Mouse (Mus musculus) MN1 (cell line): ENCODE measurements around the gene Pde4c.
A peak's percentile ranks its signal among the peaks of the same experiment; 100 is the strongest.

Experiments
- DNase-seq: peaks from one replicate; pipeline ENCODE4 v3.0.0-alpha.2; 2016; ENCODE audit warnings: low spot score

Gene Pde4c

GRCm38 (mm10) chr8:70789046-70789445, 65.5 kb downstream of the Pde4c start:
- no peak for DNase-seq

- no peak for DNase-seq
These were observed 67.3 kb downstream of the Pde4c start for GRCm38 (mm10) chr8:70790846-70791245.

GRCm38 (mm10) chr8:70791294-70791701, 67.8 kb downstream of the Pde4c start:
- peak; percentile 61 for DNase-seq

- DNase-seq, result peak; percentile 99
These were observed 68.6 kb downstream of the Pde4c start for GRCm38 (mm10) chr8:70791975-70792691.

- DNase-seq, result peak; percentile 96
These were observed 69.2 kb downstream of the Pde4c start for GRCm38 (mm10) chr8:70792700-70793099.

- DNase-seq, result no peak
These were observed 70.7 kb downstream of the Pde4c start for GRCm38 (mm10) chr8:70794215-70794614.

- DNase-seq, result peak; percentile 66
These were observed 71.8 kb downstream of the Pde4c start for GRCm38 (mm10) chr8:70795370-70795769.

- no peak for DNase-seq
These were observed 73.0 kb downstream of the Pde4c start for GRCm38 (mm10) chr8:70796403-70797080.

GRCm38 (mm10) chr8:70797081-70798070, 73.9 kb downstream of the Pde4c start:
- peak; percentile 98 for DNase-seq

GRCm38 (mm10) chr8:70798281-70798680, 74.8 kb downstream of the Pde4c start:
- no peak for DNase-seq

- no peak for DNase-seq
These were observed 77.1 kb downstream of the Pde4c start for GRCm38 (mm10) chr8:70800648-70801047.
